ENCODE assay signal across 8 mouse cellular contexts in the genomic region with DNA sequence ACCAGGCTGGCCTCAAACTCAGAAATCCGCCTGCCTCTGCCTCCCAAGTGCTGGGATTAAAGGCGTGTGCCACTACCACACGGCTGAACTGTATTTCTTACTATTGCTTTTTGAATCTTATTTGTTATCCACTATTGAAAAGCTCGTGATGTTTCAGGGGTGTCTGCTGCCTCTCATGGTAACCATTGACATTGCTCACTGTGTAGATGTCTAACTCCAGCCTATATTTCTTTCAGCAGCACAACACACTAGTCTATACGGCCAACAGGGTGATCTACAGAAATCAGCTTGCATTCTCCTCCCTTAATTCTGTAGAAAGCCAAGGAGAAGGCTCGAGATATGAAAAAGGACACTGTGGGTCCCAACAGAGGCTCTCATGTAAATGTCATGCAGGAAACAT. TPM values are rescaled to one million over a fixed set of nuclear protein-coding genes. Genes with fewer than 3 reads are reported as not detected.
DNase-seq lines count a peak whose midpoint lies in the region; ATAC-seq lines count a peak whose summit lies in the region.

No protein-coding gene starts in this region.

- DNase-seq in heart, postnatal 4 days, result no peak
- DNase-seq in layer of hippocampus, postnatal 36 days, result no peak

- no peak for ATAC-seq in heart, embryonic 15.5 days (replicated peaks; ENCODE audit: insufficient number of reproducible peaks, insufficient read depth, low FRiP score, low read depth)
- no peak for ATAC-seq in embryonic facial prominence, embryonic 13.5 days (ENCODE audit: insufficient number of reproducible peaks, insufficient read depth, low FRiP score, low TSS enrichment, low read depth)
- ATAC-seq in hindbrain, embryonic 15.5 days (ENCODE audit: low FRiP score, low read depth), result no peak
- no peak for ATAC-seq in midbrain, embryonic 12.5 days (ENCODE audit: low FRiP score, low read depth)
- ATAC-seq in cerebellum, adult (ENCODE audit: insufficient number of reproducible peaks, low FRiP score, low TSS enrichment), result no peak
- ATAC-seq in megakaryocyte progenitor cell, adult 5-6 weeks (replicated peaks; ENCODE audit: poor library complexity), result no peak

- H3K4me3 ChIP-seq in heart, embryonic 15.5 days, result peak overlapping the region; percentile 52
- H3K4me3 ChIP-seq in embryonic facial prominence, embryonic 13.5 days, result peak overlapping the region; percentile 35; the same call in 1 of the 2 replicates
- H3K4me3 ChIP-seq in hindbrain, embryonic 15.5 days, result peak overlapping the region; percentile 14; the same call in 1 of the 2 replicates
- H3K4me3 ChIP-seq in midbrain, embryonic 12.5 days, result no peak overlapping the region; the same call in 1 of the 2 replicates

- H3K9ac ChIP-seq in heart, embryonic 15.5 days, result peak overlapping the region; percentile 32; the same call in 1 of the 2 replicates
- H3K9ac ChIP-seq in embryonic facial prominence, embryonic 13.5 days, result no peak overlapping the region
- H3K9ac ChIP-seq in hindbrain, embryonic 15.5 days, result no peak overlapping the region
- H3K9ac ChIP-seq in midbrain, embryonic 12.5 days (replicated peaks), result no peak overlapping the region

- no peaks in the 10 kb centered on the region for H3K9me3 ChIP-seq in heart, embryonic 15.5 days (replicated peaks)
- no peaks in the 10 kb centered on the region for H3K9me3 ChIP-seq in embryonic facial prominence, embryonic 13.5 days
- no peaks in the 10 kb centered on the region for H3K9me3 ChIP-seq in hindbrain, embryonic 15.5 days
- H3K9me3 ChIP-seq in midbrain, embryonic 12.5 days, result no peaks in the 10 kb centered on the region

- H3K27ac ChIP-seq in heart, embryonic 15.5 days, result no peak overlapping the region
- H3K27ac ChIP-seq in embryonic facial prominence, embryonic 13.5 days, result no peak overlapping the region
- H3K27ac ChIP-seq in hindbrain, embryonic 15.5 days (replicated peaks), result peak overlapping the region; percentile 58; the same call in 1 of the 2 replicates
- H3K27ac ChIP-seq in midbrain, embryonic 12.5 days (replicated peaks), result 0 out of 2 replicates have a peak overlapping the region, but pooled peaks have one; percentile 56

- H3K4me1 ChIP-seq in heart, embryonic 15.5 days (replicated peaks), result peaks cover 15% of the 10 kb centered on the region; the same call in 1 of the 2 replicates
- peaks cover 19% of the 10 kb centered on the region for H3K4me1 ChIP-seq in embryonic facial prominence, embryonic 13.5 days
- H3K4me1 ChIP-seq in hindbrain, embryonic 15.5 days (replicated peaks), result peaks cover 36% of the 10 kb centered on the region
- peaks cover 29% of the 10 kb centered on the region for H3K4me1 ChIP-seq in midbrain, embryonic 12.5 days

- H3K27me3 ChIP-seq in heart, embryonic 15.5 days, result peaks cover 36% of the 10 kb centered on the region
- peaks cover 69% of the 10 kb centered on the region for H3K27me3 ChIP-seq in embryonic facial prominence, embryonic 13.5 days
- H3K27me3 ChIP-seq in hindbrain, embryonic 15.5 days, result 0 out of 2 replicates have a peak, but pooled peaks cover 4% of the 10 kb centered on the region
- peaks cover 33% of the 10 kb centered on the region for H3K27me3 ChIP-seq in midbrain, embryonic 12.5 days

- 78% methylated on average over 6 of the region's 6 CpGs for WGBS in heart, embryonic 15.5 days
- WGBS in embryonic facial prominence, embryonic 13.5 days, result 77% methylated on average over 6 of the region's 6 CpGs
- 63% methylated on average over 6 of the region's 6 CpGs for WGBS in hindbrain, embryonic 15.5 days
- WGBS in midbrain, embryonic 12.5 days, result 74% methylated on average over 6 of the region's 6 CpGs

- peak overlapping the region; percentile 63 for H3K4me2 ChIP-seq in heart, embryonic 15.5 days
- H3K4me2 ChIP-seq in embryonic facial prominence, embryonic 13.5 days, result peak overlapping the region; percentile 53
- H3K4me2 ChIP-seq in hindbrain, embryonic 15.5 days, result peak overlapping the region; percentile 39
- peak overlapping the region; percentile 48 for H3K4me2 ChIP-seq in midbrain, embryonic 12.5 days (replicated peaks)

- no peaks in the 10 kb centered on the region for H3K36me3 ChIP-seq in heart, embryonic 15.5 days
- no peaks in the 10 kb centered on the region for H3K36me3 ChIP-seq in embryonic facial prominence, embryonic 13.5 days
- no peaks in the 10 kb centered on the region for H3K36me3 ChIP-seq in hindbrain, embryonic 15.5 days
- H3K36me3 ChIP-seq in midbrain, embryonic 12.5 days, result no peaks in the 10 kb centered on the region

RNA-seq across cellular contexts. Expression of a gene that starts 28.1 kb away (rescaled TPM):
- 198 and 222 TPM in 2 replicates for polyA plus RNA-seq in heart, embryonic 15.5 days (2015; fragmentation: Nextera tagmentation; extraction: Ambion mirVana)
- 100 to 1,000 TPM; 289 to 300 TPM for total RNA-seq in heart, postnatal 4 days (2021)
- 157 and 158 TPM in 2 replicates for polyA plus RNA-seq in embryonic facial prominence, embryonic 13.5 days (2015; fragmentation: Nextera tagmentation; extraction: Ambion mirVana)
- polyA plus RNA-seq in hindbrain, embryonic 15.5 days (2015; fragmentation: Nextera tagmentation; extraction: Ambion mirVana), result 183 and 196 TPM in 2 replicates
- 150 TPM in 2 replicates for polyA plus RNA-seq in midbrain, embryonic 12.5 days (2016; fragmentation: Nextera tagmentation; extraction: Ambion mirVana)
- total RNA-seq in megakaryocyte progenitor cell, adult 5-6 weeks (2015), result 219 and 228 TPM in 2 replicates
- 193 and 195 TPM in 2 replicates for total RNA-seq in megakaryocyte progenitor cell, adult 5-6 weeks (2017)
- total RNA-seq in layer of hippocampus, postnatal 36 days (2021), result 100 to 1,000 TPM; 173 to 181 TPM

Comparison
In these comparisons a context has a peak if more than half of its experiments do, and no peak if none do; other contexts are left out.
1. H3K27ac ChIP-seq: peak in hindbrain, embryonic 15.5 days (single experiment) and midbrain, embryonic 12.5 days (single experiment); none in heart, embryonic 15.5 days (single experiment) and embryonic facial prominence, embryonic 13.5 days (single experiment).
2. Peak in every context shown above with its lines, with median percentiles within 50 percentile points of each other: H3K4me2 ChIP-seq.